Mouse (Mus musculus): ENCODE results near the gene Vgll4.

The Vgll4 gene

DNA sequence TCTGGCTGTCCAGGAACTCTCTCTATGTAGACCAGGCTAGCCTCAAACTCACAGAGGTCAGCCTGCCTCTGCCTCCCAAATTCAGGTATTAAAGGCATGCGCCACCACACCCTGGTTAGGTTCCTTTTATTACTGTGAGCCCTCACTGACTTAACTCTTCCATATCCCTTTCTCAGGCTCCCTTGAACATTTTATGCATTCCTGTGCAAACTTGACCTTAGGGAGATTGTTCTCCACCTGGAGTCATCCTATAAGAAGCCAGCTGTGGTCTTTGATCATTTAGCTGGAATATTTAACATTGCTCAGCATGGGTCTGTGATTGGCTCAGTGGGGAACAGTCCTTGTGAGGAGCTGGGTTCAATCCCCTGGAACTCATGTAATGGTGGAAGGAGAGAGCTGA lies 4.5 kb upstream of the Vgll4 start:
- DNase-seq (ENCODE audit: low read depth in 2 of 2, low spot score in 2 of 2) = no peak

DNA sequence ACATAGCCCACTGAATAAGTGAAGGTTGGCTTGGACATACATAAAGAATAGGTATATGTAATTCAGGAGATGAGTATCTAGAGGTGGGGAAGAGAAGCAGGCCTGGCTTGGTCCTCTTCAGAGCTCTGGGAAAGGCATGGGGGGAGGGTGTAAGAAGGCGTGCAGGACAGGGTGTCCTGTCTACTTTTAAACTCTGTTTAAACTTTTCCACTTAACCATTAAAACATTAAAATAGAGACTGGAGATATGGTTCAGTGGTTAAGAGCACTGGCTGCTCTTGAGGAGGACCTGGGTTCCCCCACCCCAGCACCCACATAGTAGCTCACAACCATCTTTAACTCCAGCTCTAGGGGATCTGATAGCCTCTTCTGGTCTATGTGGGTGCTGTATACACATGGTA lies 3.2 kb upstream of the Vgll4 start:
- no peak for DNase-seq (ENCODE audit: low read depth in 2 of 2, low spot score in 2 of 2)

DNA sequence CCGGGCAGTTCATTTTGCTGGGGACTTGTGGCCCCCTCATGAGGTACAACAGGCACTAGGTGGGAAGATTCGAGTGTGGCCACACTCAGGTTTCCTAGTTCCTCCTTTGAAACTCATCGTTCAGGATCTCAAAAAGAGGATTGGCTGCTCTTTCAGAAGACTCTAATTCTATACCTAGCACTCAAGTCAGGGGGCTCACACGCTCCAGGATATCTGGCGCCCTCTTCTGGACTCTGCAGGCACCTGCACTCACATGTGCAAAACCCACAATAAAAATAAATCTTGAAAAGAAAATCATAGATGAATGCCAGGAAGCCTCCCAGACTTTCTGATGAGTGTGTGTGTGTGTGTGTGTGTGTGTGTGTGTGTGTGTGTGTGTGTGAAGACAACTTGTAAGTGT lies 1.1 kb upstream of the Vgll4 start:
- DNase-seq (ENCODE audit: low read depth in 2 of 2, low spot score in 2 of 2) = no peak

DNA sequence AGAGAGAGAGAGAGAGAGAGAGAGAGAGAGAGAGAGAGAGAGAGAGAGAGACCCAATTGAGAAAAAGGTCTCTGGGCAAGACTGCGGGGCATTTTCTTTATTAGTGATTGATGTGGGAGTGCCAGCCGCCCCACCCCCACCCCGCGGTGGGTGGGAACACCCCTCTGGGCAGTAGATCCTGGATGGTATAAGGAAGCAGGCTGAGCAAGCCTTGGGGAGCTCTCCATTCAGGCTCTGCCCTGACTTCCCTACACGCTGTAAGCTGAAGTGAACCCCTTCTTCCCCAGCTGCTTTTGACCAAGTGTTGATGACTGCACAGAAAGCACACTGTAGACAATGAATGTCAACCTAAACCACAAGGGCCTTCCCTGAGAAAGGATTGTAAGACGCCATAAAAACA lies 592 bp upstream of the Vgll4 start:
- no peak for DNase-seq (ENCODE audit: low read depth in 2 of 2, low spot score in 2 of 2)

DNA sequence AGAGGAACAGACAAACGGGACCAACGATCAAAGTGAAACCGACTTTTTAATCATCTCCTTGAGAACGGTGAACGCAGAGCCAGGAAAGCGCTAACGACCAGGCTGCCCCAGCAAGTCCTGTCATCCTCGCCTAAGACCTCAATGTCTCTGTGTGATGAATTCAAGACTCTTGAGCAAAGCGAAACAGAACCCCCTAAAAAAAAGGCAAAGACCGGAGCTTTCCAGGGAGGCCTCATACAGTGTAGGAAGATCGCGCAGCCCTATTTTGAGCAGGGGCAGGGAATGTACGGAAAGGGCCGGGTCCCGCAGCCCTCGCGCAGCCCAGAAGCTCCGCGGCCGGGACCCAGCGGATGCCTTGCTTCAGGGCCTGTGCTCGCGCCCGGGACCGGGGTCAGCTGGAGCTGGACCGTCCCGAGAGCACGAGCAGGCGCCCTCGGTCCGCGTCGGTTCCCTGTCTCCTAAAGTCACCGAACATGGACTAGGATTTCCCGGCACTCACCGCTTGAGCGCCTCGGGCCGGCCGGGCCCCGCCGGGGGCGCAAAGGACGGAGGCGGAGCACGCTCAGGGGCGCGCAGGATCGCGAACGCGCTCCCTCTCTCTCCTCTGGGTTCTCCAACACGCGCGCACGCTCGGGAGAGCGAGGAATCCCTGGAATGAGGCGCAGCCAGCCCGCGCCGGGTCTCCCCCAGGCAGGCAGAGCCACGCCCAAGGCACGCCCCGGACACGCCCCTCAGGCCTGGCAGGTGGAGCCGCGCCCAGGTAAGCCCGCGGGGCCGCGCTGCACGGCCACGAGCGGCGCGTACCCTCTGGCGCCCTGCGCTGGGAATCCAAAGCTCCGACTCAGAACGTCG lies 1.2 kb downstream of the Vgll4 start:
- DNase-seq (ENCODE audit: low read depth in 2 of 2, low spot score in 2 of 2) = no peak

DNA sequence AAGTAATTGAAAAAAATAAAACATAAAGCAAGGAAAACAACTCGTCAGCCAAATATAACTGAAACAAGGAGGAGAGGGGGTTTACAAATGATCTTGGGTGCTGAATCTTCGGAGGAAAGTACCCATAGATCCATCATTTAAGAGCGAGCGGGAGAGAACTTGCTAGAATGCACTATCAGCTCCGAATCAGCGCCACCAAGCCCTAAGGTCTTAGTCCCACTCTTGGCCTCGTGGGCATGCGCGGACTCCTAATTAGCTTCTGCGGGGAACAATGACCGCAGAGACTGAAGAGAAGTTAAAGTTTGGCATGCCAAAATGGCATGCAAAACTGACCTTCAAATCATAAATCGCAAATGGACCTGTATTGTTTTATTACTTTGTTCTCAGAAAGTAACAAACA lies 2.2 kb downstream of the Vgll4 start:
- DNase-seq (ENCODE audit: low read depth in 2 of 2, low spot score in 2 of 2) = no peak

DNA sequence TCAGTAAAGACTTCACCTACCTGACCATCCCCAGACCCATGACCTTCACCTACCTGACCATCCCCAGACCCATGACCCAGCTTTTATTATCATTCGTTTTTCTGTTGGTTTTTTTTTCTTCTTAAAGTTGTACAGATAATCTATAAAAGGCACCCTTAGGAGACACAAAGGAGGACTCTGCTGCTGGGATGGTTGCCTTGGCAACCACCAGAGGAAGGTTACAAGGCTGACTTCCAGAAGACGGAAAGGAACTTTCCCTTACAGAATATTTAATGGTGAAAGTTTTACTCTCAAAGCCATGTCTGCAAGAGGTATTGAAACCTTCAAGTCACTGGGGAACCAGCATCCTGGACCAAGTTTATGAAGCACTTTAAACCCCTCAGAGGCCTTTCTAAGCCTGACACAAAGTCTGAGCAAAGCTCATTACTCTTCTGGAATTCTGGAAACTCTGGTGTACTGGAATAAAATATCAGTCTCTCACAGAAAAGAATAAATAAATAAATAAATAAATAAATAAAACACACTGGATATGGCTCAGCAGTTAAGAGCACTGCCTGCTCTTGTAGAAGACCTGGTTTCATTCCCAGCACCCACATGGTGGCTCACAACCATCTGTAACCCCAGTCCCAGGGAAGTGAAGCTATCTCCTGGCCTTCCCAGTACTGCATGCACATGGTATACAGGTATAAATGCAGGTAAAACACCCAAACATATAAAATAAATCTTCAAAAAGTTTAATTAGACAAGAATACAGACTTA lies 3.2 kb downstream of the Vgll4 start:
- DNase-seq (ENCODE audit: low read depth in 2 of 2, low spot score in 2 of 2) = no peak

DNA sequence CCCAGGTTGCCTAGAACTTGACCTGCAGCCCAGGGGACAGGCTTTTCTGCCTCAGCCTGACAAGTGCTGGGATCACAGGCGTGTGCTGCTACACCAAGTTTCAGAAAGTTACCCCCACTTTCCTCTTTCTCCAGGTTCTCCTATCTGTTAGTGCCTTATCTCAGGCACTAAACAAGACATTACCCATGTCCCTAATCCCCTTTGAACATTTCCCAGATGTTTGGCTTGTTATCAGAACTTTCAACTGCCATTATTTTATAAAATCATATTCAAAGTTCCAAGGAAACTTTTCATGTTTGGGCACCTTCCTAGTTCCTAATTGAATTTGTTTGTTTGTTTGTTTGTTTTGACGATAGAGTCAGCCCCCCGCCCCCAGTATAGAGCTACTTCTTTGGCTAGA lies 4.0 kb downstream of the Vgll4 start:
- DNase-seq (ENCODE audit: low read depth in 2 of 2, low spot score in 2 of 2) = no peak

DNA sequence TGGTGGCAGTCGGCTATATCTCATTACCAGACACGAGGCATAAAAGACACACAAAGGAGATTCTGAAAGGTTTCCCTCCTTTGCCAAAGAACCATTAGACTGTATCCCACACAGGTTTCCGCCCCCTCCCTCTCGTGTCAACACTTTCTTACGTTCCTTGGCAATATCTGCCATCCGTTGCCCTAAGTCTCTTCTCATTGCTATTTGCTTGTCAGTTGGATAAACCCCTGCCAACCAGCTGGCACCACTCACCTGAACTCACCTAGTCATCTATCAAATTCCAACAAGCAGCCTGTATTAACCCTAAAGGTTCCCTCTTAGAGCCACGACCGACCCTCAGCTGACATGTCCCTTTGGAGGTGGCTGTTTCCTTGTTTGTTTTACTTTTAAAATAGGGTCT lies 4.4 kb downstream of the Vgll4 start:
- DNase-seq (ENCODE audit: low read depth in 2 of 2, low spot score in 2 of 2) = no peak

DNA sequence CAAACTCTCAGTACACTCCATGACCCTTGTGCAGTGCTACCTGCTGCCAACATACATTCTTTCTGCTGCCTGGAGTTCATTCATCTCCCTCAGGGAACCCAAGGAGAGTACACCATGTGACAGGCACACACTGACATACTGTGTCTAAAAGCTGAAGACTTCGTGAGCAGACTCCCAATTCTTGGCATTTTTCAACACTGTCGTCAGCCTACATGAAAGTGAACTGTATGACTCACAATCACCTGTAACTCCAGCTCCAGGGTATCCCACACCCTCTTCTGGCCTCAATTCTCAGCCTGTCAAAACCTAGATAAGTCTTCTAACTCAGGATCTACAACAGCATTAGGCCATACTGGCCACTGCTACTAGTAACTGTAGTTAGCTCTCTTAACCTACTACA lies 5.6 kb downstream of the Vgll4 start:
- DNase-seq (ENCODE audit: low read depth in 2 of 2, low spot score in 2 of 2) = no peak

DNA sequence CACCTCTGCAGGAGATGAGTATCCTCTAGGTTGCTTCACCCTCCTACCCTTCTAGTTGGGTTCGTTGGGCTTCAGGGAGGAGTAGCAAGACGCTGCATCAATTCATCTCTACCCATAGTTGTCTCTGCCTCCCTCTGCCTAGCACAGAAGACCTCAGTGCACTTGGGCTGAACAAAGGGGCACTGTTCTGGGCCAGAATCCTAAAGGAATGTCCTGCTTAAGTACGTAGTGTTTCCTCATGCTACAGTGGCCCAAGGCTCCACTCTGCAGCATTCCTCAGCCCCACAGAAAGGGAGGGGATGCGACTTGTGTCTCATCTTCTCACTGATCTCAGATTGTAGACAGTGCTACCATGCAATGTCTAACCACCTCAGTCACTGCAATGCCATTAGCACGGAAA lies 6.2 kb downstream of the Vgll4 start:
- no peak for DNase-seq (ENCODE audit: low read depth in 2 of 2, low spot score in 2 of 2)

DNA sequence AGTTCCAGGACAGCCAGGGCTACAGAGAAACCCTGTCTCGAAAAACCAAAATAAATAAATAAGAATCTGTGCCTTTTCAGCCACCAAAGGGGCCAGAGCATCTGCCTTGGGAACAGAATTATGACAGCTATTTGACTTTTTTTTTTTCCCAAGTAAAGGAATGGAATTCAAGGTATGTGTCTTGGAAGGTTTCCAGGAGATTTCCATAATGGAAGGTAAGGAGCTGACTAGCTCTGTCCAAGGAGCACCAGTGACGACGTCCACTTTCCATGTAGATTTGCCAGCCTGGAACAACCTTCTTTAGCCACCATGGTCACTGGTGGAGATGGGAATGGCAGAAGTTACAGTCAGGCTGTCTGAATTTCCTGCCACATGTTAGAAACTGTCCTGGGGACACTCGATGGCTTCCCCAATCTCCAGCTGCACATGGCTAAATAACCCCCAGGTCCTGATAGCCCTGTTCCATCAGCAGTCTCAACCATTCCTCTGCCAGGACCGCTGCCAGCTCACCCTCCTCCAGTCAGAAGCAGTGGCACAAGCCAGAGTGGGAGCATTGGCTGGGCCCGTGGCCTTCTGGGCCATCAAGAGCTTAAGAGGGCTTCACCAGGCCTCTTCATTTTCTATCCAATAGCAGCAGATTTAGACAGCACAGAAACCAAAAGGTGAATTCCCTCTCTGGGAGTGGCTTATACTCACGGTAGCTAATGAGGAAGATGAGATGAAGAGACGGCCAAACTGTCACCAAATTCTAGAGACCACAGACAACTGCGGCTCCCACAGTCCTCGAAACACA lies 8.3 kb downstream of the Vgll4 start:
- DNase-seq (ENCODE audit: low read depth in 2 of 2, low spot score in 2 of 2) = no peak

DNA sequence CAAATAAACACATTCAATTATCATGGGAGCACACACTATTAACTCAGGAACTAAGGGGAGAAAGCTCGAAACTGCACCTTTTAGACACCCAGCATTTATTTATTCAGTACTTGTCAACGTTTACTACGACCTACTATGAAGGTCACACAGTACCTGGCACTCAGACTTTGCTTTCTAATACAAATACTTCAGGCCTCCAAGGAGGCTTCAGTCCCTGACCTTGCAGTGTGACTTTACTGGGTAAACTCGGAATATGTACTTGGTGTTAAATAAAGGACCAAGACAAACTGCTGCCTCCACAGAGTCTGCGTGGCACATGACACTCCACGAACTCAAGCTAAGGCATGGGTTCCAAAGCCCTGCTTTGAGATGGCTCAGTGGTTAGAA lies 10.8 kb downstream of the Vgll4 start:
- no peak for DNase-seq (ENCODE audit: low read depth in 2 of 2, low spot score in 2 of 2)

DNA sequence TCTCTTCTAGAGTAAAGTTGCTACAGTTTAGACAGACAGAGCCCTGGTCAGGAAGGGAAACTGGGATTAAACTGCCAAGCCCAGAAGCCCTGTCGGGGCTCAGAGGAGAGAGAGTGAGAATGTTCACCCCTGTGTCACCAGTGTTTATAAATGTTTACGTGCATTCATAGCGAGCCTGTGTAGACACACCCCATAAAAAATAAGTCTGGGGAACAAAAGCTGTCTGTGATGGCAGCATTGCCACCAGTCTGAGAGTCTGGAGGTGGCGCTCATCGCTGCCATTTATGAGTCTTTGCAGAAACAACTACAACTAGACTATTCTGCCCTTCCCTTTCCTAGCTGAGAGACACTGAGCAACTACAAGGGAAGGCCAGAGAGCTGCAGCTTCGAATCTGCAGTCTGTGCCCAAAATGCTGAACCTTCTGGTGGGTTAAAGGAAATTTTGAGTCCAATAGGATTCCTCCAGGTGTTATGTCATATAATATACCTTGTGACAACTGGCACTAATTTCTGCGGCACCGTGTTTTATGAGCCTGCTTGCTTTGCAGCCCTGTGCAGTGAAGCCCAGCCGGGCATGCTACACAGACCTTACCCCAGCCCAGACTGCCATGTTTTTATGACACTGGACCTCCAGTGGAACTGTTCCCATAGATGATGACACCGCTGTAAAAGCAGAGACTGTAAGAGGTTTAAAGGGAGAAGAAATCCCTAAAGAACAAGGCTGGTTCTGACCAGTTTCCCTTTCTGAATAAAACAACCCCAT lies 11.4 kb downstream of the Vgll4 start:
- no peak for DNase-seq (ENCODE audit: low read depth in 2 of 2, low spot score in 2 of 2)

DNA sequence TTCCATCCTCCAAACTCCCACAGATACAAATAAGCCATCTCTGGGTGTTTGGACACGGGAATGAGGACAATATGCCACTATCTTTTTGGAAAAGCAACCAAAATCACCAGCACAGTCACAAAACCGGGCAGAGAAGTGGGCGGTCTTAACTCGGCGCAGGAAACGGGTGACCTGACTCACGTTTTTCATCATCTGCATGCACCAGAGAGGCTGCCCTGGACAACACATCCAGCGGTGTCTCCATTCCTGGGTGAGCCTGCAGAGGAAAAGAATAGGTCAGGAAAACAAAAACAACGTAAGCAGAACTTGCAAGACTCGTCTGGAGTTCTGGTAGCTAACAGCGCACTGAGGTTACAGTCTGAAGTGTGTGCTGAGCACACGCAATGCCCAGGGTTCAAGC lies 12.0 kb downstream of the Vgll4 start:
- DNase-seq (ENCODE audit: low read depth in 2 of 2, low spot score in 2 of 2) = no peak

DNA sequence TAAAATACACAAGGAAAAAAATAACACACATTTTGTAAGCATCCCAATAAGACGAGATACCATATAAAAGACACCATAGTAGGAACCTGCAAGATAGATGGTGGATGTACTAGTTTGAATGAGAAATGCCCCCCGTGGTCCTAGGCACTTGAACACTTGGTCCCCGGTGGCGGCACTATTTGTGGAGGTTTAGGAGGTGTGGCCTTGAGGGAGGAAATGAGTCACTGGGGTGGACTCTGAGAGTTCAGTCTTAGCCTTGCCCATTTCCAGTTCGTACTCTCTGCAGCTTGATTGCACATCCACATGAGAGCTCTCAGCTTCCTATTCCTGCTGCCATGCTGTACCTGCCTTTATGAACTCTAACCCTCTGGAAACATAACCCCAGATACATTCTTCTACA lies 15.3 kb downstream of the Vgll4 start:
- no peak for DNase-seq (ENCODE audit: low read depth in 2 of 2, low spot score in 2 of 2)

DNA sequence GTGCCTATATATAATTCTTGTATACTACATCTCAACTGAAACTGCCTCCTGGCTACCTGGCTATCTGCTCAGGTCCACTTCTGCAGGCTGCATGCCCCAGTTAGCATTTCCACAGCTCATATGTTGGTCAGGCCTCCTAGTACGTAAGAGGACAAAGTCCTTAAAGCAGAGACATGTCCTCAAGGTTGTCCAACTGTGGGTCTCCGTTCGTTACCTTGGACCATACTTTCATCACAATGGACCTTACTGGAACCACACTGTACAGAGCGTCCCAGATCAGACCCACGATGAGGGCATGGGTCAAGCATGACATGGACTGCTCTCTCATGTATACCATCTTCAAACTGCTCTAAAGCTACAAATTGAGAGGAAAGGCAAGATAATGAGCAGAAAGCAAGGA lies 16.2 kb downstream of the Vgll4 start:
- no peak for DNase-seq (ENCODE audit: low read depth in 2 of 2, low spot score in 2 of 2)

DNA sequence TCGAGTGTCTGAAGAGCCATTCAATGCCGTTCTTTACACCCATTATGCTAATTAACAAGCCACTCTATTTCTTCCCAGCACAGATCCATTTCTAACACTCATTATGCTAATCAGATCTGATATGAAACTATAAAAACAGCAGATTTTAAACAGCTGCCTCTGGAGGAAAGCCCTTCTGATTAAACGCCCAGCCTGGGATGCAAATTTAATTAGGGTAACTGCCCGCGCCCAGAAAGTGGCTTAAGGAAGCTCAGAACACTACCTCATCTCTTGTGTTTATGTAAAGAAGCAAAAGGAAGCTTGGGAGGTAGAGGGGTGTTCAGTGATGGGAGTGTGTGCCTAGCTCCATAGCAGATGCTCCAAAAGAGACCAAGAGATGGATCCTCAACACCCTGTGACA lies 17.4 kb downstream of the Vgll4 start:
- DNase-seq (ENCODE audit: low read depth in 2 of 2, low spot score in 2 of 2) = no peak

DNA sequence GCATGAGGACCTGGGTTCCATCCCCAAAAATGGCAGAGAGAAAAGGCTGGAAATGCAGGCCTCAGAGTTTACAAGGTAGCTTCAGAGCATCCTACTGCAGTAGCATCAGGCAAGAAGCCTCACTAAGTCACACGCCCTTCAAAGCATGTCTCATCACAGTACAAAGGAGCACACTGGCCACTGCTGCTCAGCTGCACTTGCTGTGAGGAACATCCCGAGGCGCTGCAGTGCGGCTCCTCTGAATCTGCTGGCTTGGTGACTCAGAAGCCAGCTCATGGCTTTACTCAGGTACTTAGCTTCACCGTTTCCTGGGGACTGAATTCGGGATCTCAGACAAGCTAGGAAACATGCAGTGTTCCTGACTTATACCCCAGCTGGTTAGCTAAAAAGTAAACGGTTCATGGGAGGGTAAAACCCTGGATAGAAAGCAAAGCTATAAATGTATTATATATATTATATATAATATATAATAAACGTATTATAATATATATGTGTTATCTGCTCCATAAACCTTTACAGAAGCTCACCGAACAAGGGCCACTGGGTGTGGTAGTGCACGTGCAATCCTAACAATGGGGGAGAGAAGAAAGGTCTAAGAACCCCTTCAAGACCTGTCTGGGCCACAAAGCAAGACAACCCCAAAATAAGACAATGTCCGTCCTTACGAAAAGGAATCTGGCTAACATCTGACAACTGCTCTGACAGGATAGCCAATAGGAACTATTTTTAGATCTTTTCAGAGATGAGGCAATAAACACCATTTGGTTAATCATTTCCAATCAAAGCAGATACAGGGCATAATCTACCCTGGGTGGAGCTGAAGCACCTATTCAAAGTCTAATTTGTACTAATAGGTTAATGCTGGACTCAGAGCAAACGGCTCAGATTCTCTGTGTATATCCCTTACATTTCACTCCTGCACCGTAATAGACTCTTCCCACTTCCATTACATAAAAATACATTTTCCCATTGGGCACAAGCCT lies 25.0 kb downstream of the Vgll4 start:
- no peak for DNase-seq (ENCODE audit: low read depth in 2 of 2, low spot score in 2 of 2)
